Mouse (Mus musculus): ENCODE measurements at regions not wholly inside any gene's neighbourhood (a gene's known extent, or its start where the extent isn't known, plus 50 kb on each side); places are given as distances from the start of the nearest gene placed in this dataset.

DNA sequence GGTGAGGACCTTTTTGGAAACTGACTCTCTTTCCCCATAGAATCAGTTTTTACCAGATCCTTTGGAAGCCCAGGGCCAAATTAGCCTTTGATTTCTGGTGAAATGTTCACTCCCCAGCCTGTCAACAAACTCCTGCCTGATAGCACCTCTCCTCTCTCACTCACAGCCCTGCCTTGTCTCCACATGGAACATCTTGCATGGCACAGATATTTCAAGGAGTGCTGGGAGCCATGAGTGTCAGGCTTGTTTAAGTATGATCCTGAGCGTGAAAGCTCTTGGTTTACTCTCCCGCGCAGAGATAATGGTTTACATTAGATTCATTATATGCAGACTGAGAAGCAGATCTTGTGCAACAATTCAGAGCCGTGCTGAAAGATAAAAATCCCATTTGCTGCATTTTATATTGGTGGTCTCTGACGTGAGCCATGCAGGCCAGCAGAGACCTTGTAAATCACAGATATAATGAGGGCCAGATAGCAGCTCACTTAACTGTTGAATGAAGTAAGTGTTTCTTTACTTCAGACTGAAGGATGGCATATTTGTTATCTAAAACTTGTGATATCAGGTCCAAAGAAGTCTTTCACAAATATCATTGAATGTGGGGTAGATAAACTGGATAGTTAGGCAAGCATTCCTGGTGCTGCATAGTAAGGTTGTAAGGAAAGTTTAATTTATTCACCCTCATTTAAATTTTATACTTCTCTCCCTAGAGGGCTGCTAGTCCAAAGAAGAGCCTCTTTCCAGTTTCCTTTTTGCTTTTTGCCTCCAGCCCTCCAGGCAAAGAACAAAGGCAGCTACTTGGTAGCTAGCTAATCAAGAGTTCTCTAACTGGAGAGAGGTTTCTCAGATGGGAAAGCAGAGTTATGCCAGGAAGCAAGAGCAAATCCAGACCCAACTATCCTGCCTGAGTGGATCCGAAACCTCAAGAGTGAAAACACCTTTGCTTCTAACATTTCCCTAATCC is 81.8 kb downstream of the Tbx18 start:
- TF ChIP-seq POLR2A (IDR thresholded peaks at IDR 0.05; ENCODE audit: extremely low read depth, insufficient read depth, low read length) (no peak), CTCF (IDR thresholded peaks at IDR 0.05; ENCODE audit: low read depth, low read length) (no peak)
